Mouse (Mus musculus) ES-Bruce4 (cell line): Measurements from ENCODE around the gene Strn. TPM values are rescaled to one million over a fixed set of nuclear protein-coding genes. Genes with fewer than 3 reads are reported as not detected.

Experiments used
- H3K27ac ChIP-seq: 2 replicates; pipeline ENCODE4 v1.5.1; 2012; ENCODE audit warnings: low read length, inconsistent platforms; ENCODE audit not compliant: insufficient read depth
- H3K27me3 ChIP-seq: 2 replicates; pipeline ENCODE4 v1.6.1; 2012; ENCODE audit warnings: mild to moderate bottlenecking, low read length, inconsistent platforms; ENCODE audit not compliant: control insufficient read depth, poor library complexity, insufficient read depth, severe bottlenecking
- H3K36me3 ChIP-seq: 2 replicates; pipeline ENCODE4 v1.6.1; 2012; ENCODE audit warnings: inconsistent platforms, mild to moderate bottlenecking, low read length, moderate library complexity; ENCODE audit not compliant: control insufficient read depth, poor library complexity, insufficient read depth, severe bottlenecking
- H3K4me1 ChIP-seq: one replicate; pipeline ENCODE4 v1.8.1; 2011; ENCODE audit warnings: low read length; ENCODE audit not compliant: control insufficient read depth, insufficient read depth
- H3K4me3 ChIP-seq: 2 replicates; pipeline ENCODE4 v1.5.1; 2011; ENCODE audit warnings: low read depth, mild to moderate bottlenecking, low read length
- H3K9ac ChIP-seq: 2 replicates; pipeline ENCODE4 v1.6.1; 2012; ENCODE audit warnings: low read depth, mild to moderate bottlenecking, inconsistent platforms; ENCODE audit not compliant: poor library complexity, severe bottlenecking
- H3K9me3 ChIP-seq: replicated peaks from 2 replicates; pipeline ENCODE4 v1.6.1; 2012; ENCODE audit warnings: mild to moderate bottlenecking, low read length, inconsistent platforms; ENCODE audit not compliant: control insufficient read depth, poor library complexity, insufficient read depth, severe bottlenecking
- CTCF ChIP-seq: IDR thresholded peaks from one replicate; pipeline ENCODE4 v1.8.1; 2011; ENCODE audit warnings: low read depth, low read length
- EP300 ChIP-seq: IDR thresholded peaks from 2 replicates; pipeline ENCODE4 v1.6.1; 2011; ENCODE audit warnings: low read depth, low read length; ENCODE audit not compliant: insufficient read depth
- POLR2A ChIP-seq: IDR thresholded peaks from one replicate; pipeline ENCODE4 v1.8.1; 2011; ENCODE audit warnings: low read length; ENCODE audit not compliant: insufficient read depth
- polyA plus RNA-seq: library from polyadenylated mRNA; stranded (reverse); fragments of >200 nt; gene quantifications from 2 replicates; pipeline ENCODE4 v1.2.4, GENCODE M21; 2011; ENCODE audit warnings: low read depth; ENCODE audit not compliant: missing spikeins, insufficient read depth, insufficient read length

Gene Strn
- polyA plus RNA-seq, 1 experiment = 18.4 TPM

GRCm38 (mm10) chr17:78602316-78602715 lies 134.7 kb downstream of the Strn start:
- no peaks in the 10 kb centered on the region for H3K9me3 ChIP-seq
- no peak overlapping the region for H3K27ac ChIP-seq
- no peak overlapping the region for H3K9ac ChIP-seq
- TF ChIP-seq CTCF (no peak), POLR2A (no peak), EP300 (no peak)
- no peaks in the 10 kb centered on the region for H3K27me3 ChIP-seq
- no peaks in the 10 kb centered on the region for H3K36me3 ChIP-seq
- peaks cover 2% of the 10 kb centered on the region for H3K4me1 ChIP-seq
- no peak overlapping the region for H3K4me3 ChIP-seq

GRCm38 (mm10) chr17:78601601-78602000 lies 135.4 kb downstream of the Strn start:
- Histone ChIP-seq H3K27me3 (no peaks in the 10 kb centered on the region), H3K36me3 (no peaks in the 10 kb centered on the region), H3K4me1 (peaks cover 2% of the 10 kb centered on the region), H3K4me3 (no peak overlapping the region), H3K9ac (no peak overlapping the region), H3K9me3 (no peaks in the 10 kb centered on the region), H3K27ac (no peak overlapping the region)
- TF ChIP-seq POLR2A = no peak
- no peak for TF ChIP-seq EP300
- TF ChIP-seq CTCF = no peak

- H3K27me3 ChIP-seq = no peaks in the 10 kb centered on the region
Measured at GRCm38 (mm10) chr17:78601042-78601441, 136.0 kb downstream of the Strn start.

More at GRCm38 (mm10) chr17:78601042-78601441, 136.0 kb downstream of the Strn start:
- TF ChIP-seq EP300 = no peak
- TF ChIP-seq CTCF = no peak
- TF ChIP-seq POLR2A = no peak
- no peak overlapping the region for H3K27ac ChIP-seq
- H3K4me1 ChIP-seq = peaks cover 2% of the 10 kb centered on the region
- H3K36me3 ChIP-seq = no peaks in the 10 kb centered on the region
- H3K9me3 ChIP-seq = no peaks in the 10 kb centered on the region
- no peak overlapping the region for H3K4me3 ChIP-seq
- no peak overlapping the region for H3K9ac ChIP-seq

Other genes starting within 250 kb of the Strn start
- not detected in 2 replicates for gene Vit, start 229.1 kb downstream of the Strn start, polyA plus RNA-seq
- gene Heatr5b, start 98.2 kb upstream of the Strn start, polyA plus RNA-seq = 28.4 and 29.4 TPM in 2 replicates
- 38.5 and 38.7 TPM in 2 replicates for gene Gpatch11, start 98.4 kb upstream of the Strn start, polyA plus RNA-seq
- 21.0 and 22.4 TPM in 2 replicates for gene Eif2ak2, start 145.4 kb upstream of the Strn start, polyA plus RNA-seq
- 6.8 and 7.8 TPM in 2 replicates for gene Sult6b1, start 169.8 kb upstream of the Strn start, polyA plus RNA-seq
- gene Cebpzos, start 179.3 kb upstream of the Strn start, polyA plus RNA-seq = 100 and 101 TPM in 2 replicates
- gene Cebpz, start 199.9 kb upstream of the Strn start, polyA plus RNA-seq = 120 and 124 TPM in 2 replicates
- gene Ndufaf7, start 199.9 kb upstream of the Strn start, polyA plus RNA-seq = 54.5 and 64.2 TPM in 2 replicates